Mouse (Mus musculus): ENCODE measurements at regions not wholly inside any gene's neighbourhood (a gene's known extent, or its start where the extent isn't known, plus 50 kb on each side); places are given as distances from the start of the nearest gene placed in this dataset.

DNA sequence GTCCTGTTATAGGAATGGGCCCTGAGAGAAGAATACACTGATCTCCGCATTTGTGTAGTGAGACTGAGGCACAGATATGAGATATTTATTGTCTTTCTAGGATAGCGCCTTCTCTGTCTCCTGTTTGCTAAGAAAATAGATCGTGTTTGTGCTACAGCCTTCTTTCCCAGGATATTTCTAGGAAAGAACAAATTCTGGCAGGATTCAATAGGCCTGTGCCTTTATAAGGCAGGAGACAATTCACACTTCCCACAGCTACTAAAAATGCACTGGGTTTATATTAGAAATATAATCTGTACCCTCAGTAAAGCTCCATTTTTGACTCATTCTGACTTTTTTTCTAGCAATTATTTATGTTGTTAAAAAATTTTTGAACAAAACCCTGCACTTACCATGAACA is 854.7 kb downstream of the Epha4 start:
- DNase-seq (ENCODE audit: low spot score) = no peak

DNA sequence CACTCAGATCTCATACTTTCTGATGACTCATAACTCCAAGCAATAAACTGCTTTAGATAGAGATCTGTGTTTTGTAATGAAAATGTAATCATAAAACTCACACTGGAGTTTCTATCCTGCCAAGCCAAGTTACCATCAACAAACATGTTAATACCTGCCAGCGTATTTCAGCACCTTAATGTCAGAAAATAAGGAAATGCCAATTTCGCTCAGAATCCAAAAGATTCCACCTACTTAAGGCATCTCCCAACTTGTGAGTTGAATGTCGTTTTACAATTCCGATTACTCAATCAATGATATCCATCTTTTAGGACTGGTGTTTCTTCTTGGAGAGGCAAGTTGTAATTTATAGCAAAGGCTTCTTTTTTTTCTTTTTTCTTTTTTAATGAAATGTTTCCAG is 850.5 kb downstream of the Epha4 start:
- DNase-seq (ENCODE audit: low spot score) = no peak

DNA sequence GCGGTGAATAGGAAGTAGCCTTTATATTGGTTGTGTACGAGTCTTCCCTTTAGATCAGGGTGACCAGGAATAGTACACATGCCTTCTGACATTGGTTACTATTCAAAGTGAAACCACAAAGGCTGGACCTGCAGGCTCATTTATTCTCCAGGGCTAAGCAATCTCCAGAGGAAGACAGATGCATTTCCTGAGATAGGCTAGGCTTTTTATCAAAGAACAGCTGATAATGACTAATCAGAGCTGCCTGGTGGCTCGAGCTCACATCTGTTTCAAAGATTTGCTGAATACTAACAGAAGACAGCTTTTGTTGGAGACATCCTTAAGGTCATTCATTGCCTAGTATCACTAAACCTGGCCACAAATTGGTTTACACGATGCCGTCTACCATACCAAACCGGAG is 838.1 kb downstream of the Epha4 start:
- DNase-seq (ENCODE audit: low spot score) = no peak

DNA sequence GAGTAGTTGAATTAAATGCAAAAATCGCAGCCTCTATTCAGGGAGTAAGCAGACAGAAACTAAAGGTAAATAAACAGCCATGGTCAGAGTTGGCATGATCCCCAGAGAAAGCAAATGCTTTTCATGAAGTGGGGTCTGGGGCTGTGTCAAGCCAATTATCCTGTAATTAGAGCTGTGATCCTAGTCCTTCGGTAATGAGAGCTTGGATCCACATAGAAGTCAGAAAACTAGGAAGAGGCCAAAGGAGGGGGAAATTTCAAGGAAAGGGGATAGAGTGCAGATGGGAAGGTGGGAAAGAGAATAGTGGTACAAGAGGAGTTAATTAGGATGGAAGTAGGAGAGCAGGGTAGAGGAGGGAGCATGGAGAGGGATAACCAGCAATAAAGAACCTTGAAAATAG is 809.3 kb downstream of the Epha4 start:
- DNase-seq (ENCODE audit: low spot score) = no peak

DNA sequence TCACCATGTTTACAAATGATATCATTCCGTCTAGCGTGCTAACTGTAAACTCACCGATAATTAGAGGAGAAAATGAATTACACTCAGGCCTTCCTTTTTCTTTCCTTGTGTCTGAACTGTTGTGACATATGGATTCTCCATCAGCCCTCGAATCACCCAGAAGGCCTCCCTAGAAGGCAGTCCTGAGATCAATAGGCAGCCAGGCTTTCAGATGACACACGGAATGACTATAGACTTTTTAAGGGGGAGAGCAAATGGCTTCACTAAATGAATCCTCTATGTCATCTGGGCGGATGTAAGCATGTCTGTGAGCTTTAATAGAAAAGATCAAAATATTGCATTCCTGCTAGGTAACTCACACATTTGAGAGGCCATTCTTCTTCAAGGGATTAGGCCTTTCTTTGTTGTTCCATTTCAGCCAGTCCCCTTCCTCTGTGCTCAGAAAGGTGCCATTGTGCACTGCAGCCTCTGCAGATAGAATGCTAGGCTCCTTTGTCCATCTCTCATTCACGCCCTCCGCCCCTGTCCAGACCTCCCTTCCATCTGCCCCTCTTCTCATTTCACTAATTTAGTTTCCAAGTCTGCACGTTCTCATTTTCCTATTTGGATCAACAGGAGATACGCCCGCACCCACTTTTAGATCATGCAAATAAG is 797.1 kb downstream of the Epha4 start:
- DNase-seq (ENCODE audit: low spot score) = no peak

DNA sequence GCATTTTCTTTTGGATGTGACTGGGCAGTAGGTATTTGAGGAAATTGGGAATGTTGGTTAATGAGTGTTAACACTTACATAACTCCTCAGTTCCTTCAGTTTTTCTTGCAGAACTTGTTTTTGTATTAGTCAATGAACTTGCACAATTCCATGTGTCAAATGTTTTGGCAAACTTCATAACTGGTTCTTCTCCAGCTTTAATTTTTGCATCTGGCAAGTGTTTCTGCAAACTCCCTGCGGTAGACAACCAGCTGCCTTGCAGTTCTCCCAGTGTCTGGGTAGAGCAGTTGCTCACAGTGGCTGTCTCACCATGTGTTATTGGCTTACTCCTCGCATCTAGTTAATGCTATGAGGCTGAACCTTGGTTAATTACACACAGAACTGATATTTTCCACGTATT is 790.4 kb downstream of the Epha4 start:
- DNase-seq (ENCODE audit: low spot score) = no peak

DNA sequence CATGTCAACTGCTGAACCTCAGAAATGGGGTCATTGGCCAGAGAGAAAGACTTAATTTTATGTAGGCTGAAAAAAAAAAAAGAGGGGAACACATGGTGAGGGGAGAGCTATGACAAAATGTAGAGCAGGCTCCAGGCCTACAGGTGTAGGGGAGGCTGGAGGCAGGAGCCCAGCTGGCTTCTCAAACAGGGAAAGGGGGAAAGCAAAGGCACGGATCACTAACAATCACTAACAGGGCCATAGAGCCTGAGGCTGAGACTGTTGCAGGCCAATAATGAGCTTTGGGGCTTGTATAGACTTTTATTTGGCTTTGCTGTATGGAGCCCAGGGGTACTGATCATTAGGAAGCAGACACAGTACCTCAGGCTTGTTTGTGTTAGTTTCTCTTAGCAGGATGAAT is 777.9 kb downstream of the Epha4 start:
- DNase-seq (ENCODE audit: low spot score) = no peak

DNA sequence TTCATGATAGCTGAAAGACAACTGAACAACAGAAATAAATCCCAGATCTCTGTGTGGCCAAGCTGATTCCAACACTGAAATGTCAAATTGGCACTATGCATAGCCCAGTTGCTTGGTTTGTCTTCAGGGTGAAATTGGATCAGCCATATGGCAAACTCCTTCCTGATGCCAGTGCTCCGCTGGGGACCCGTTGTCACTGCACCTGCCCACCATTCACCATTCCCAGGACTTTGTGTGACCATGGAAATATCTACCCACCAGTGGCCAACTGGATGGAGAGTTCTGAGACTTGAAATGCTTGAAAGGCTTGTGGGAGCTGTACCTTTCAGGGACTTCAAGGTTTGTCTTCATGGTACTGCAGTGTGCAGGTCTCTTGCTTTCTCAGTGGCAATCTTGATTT is 777.2 kb downstream of the Epha4 start:
- no peak for DNase-seq (ENCODE audit: low spot score)

DNA sequence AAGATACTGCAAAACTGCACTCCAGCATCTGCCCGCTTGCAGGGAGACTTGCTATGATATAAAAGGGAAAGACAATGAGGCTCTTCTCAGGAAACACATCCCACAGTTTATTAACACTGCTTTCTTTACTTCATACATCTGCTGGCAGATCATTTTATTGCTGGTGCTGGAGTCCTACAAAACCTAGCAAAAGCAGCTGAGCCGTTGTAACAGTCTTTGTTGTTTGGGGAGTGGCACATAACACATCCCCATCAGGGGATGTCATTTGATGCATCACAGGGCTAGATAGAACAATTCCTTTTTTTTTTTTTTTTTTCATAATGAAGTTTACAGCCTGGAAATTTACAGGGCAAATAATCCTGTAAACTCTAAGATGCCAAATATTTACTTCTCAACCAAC is 742.2 kb downstream of the Epha4 start:
- no peak for DNase-seq (ENCODE audit: low spot score)

DNA sequence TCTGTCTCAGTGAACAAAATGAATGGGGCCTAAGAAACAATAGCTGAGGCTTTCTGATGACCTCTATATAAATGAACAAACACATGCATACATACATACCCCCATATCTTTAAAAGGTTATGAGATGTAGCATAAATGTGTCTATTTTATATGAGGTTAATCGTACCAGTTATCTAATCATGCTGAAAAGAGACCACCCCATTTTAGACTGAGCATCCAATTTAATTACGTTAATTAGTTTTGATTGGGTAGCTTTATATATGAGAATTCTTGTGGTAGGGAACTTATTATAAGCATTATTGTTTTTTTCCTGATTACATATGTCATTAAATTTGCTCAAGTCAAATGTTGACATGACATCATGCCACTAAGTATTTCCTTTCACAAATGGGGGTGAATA is 728.0 kb downstream of the Epha4 start:
- DNase-seq (ENCODE audit: low spot score) = no peak

DNA sequence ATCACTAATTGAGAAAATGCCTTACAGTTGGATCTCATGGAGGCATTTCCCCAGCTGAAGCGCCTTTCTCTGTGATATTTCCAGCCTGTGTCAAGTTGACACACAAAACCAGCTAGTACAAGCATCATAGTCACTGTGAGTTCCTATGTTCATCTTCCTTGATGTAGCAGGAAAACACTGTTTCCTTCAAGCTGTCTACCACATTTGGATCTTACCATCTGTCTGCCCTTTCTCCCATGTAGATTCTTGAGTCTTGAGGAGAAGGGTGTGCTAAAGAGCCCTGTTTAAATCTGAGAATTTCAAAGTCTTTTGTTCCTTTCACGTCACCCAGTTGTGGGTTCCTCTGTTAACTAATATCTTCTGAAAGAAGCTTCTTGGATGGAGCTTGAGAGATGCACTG is 721.5 kb downstream of the Epha4 start:
- no peak for DNase-seq (ENCODE audit: low spot score)

DNA sequence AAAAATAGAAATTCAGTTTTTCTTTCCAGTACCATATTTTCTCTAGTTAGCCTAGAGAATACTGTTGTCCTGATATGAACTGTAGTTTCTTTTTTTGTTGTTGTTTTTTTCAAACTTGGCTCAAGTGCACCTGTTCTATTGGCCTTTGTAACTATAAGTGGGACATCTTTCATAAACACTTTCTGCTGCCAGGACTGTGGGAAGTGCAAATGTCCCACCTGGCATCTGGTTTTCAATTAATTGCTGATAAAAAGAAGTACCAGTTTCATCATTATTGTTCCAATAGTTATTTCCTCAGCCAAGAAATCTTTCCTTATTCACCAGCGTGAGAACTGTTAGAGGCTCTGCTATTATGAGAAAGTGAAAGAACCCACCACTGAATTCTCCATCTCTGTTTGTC is 695.0 kb downstream of the Epha4 start:
- no peak for DNase-seq (ENCODE audit: low spot score)

DNA sequence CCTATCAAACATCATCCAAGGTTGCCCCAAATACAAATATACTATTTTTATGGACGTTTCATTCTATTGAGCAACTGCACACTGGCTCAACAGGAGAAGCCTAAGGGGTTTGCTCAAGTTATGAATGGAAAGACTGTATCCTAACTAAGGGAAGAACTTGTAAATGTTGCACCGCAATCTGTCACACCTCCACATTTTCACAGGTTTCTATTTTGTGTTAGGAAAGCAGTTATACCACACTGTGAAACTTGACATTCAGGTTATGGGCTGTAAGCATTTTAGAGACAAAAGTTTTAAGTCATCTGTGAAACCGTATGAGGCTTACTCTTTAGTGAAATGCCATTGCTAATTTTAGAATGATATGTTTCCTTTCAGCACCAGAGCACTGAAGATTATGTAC is 693.3 kb downstream of the Epha4 start:
- DNase-seq (ENCODE audit: low spot score) = no peak

DNA sequence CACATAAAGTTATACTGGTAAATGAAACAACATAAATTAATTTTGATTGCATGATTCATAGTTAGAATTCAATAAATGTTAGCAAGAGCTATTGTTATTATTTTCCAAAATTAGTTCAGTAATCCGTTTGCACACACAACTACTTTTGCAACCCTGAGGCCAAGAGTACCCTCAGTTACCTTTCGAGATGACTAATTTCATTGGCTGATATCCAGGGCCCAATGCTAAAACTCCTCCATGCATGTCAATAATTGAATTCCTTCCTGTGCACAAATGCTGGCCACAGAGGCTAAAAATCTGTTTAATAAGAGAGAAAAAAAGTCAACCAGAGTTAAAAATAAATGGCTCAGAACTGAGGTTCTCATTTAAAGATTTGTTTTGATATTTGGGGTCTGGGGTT is 685.2 kb downstream of the Epha4 start:
- DNase-seq (ENCODE audit: low spot score) = no peak

DNA sequence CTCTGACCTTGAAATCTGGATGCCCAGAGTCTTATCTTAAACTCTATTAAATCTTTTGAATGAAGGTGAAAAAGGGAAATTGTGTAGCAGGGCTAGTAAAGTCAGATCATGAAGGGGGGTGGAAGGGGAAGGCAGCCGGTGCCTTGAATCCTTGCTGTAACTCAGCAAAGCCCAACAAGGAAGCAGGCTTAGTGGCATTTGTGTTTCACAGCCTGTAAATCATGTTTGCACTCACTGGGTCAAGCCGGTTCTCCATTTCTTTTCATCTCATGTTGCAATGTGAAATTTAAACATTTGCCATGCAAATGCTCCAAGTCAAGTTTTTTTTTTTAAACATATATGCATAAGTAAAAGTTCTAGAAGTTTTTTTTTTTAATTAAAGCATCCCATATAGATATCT is 682.6 kb downstream of the Epha4 start:
- no peak for DNase-seq (ENCODE audit: low spot score)

DNA sequence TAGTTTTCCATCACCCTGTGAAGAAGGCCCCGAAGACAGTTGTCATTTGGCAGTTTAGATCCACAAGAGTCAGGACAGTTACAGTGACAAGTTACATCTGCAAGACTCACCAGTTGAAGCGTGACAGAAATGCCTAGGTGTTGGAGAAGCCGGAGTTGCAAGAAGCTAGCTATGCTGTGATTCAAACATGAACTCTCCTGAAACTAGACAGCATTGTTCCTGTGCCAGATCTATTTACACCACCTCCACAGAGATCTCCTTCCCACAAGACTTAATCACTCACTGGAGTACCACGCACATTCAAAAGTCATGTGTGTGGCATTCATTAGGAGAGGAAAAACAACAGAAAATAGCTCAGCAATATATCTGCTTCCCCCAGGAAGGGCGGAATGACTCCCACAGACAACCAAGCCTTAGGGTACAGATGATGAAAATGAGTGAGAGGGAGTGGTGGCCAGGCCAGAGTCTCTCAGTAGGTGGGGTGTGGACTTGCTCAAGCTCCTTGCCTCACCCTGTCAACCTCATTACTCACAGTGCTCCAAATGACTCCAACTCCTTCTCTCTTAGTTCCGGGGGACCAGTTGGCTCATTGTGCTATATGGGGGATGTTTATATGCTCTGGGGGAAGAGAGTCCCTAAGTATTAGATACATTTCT is 679.7 kb downstream of the Epha4 start:
- DNase-seq (ENCODE audit: low spot score) = no peak

DNA sequence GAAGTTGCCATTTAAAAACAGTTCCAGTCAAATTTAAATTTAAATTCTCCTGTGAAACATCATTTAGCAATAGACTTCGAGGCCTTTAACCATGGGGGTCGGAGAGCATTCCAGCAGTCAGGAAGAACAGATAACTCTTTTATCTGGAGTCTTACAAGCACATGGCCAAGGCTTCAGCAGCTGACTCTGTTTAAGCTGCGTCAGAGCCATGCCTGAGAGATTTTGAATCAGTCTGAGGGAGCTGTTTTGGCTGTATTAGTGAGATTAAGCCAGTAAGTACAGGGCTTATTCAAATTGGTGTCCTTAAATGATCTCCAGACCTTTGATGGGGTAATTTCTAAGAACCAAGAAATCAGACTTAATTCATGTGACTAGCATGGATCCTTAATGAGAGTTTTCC is 665.5 kb downstream of the Epha4 start:
- DNase-seq (ENCODE audit: low spot score) = no peak

DNA sequence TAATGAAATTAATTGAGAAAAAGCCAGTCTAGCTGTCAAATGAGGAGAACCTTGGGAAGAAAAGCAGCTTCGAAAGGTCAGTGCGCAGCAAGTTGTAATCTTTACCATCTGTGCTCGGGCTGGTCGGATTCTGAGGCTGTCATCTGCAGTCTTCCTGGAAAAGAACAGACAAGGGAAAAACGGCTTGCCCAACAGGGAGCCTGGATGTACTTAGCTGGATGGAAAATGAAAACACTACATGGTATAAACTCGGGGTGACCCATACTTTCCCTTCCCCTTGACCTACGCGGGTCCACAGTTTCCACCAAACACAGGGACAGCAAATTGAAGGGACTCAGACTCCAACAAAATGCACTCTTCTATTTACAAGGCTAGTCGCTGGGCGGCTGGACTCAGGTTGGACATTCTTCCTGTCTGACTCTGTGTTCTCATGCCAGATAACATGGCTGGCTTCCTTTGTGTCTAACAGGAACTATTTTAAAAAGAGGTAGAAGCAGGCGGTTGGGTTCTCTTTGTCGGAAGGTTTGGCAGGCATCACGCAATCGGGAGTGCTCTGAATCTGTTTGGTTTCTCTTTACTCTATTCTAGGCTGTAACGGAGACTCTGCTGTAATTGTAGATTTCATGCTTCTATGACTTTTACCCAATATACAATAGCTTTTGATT is 648.5 kb downstream of the Epha4 start:
- DNase-seq (ENCODE audit: low spot score) = no peak

DNA sequence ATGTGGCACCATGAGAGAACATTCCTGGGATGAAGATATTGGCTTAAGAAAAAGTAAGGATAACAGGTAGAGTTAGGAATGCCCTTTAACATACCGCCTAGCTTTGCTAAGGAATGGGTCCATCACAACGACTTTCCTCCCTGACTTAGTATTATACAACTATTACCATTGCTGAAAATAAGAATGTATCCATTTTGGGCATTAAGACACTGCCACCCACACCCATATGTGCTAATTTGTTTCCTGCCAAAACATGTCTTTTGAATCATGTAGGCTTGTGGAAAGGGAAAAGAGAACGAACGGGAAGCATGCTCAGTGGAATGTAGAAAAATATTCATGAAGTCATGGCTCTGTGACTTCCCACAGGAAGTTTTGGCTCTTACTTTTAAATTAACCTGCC is 641.7 kb downstream of the Epha4 start:
- no peak for DNase-seq (ENCODE audit: low spot score)

DNA sequence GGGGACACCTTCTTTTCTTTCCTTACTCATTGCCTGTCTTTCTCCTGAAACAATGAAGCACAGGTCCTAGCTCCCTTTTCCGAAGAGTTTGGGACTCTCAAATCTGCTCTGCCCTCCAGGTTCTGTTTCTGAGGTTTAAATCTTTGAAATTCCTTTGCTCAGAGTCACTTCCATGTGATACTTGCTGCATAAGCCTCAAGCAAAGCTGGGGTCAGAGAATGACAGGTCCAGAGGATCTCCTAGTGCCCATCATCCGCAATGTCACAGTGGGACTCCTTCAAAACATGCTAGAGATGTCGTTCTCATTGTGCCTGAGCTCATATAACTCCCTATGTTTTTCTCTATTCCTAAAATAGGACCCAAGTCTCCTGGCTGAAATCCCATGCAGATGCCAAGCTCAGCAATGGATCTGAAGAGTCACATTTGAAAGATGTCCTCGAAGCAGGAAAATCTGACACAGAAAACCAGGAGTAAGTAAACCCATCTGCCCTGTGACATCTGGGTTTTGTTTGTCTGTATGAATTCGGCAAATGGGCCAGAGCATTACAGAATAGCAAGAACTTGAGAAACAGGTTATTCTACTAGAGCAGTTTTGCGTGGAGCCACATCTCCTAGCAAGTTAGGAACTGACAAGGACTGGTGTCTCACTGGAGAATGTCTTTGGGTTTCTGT is 634.6 kb downstream of the Epha4 start:
- no peak for DNase-seq (ENCODE audit: low spot score)

DNA sequence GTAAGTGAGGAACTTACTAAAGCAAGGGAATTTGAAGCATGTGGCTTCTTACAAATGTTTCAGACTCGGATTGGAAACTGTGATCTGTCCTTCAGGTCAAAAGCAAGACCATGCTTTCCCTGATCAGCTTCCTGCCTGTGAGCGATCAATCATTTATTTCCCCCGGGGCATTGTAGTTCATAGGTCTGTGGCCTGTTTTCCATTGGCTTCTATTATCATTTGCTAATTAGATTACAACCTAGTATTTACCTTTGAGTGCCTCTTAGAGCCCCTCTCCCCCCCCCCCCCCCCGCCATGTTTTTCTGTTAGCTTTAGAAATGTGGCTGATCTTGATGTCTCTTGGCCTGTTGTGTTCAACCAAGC is 634.1 kb downstream of the Epha4 start:
- DNase-seq (ENCODE audit: low spot score) = no peak

DNA sequence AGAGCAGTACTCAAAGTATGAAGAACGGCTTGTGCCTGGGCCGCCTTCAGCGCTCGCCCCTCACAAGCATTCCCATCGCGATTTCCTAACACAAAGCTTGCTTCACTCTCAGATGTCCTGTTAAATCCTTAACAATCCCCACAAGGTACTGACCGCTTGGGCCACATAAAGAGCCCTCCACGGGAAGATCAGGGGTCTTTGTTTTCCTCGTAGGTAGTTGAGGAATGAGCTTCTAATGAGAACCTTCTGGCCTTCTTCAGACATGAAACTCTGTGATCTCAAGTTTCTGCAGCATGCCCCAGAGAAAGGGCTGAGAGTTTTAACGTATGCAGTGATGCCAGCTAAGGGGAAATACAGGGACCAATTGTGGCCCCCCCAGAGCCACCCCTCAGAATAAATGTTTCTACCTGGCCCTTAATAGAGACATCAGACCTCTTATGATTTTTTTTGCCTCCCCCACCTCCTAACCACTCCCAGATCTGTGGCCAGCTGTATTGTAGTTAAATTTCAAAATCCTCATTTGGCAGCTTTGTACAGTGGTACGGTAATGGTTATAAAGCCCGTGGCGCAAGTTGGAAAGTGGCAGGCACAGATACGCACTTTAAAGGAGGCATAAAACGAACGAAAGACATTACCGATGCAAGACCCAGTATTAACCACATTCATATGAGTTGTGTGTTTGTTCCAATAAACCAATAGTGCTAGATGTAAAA is 618.6 kb downstream of the Epha4 start:
- no peak for DNase-seq (ENCODE audit: low spot score)

DNA sequence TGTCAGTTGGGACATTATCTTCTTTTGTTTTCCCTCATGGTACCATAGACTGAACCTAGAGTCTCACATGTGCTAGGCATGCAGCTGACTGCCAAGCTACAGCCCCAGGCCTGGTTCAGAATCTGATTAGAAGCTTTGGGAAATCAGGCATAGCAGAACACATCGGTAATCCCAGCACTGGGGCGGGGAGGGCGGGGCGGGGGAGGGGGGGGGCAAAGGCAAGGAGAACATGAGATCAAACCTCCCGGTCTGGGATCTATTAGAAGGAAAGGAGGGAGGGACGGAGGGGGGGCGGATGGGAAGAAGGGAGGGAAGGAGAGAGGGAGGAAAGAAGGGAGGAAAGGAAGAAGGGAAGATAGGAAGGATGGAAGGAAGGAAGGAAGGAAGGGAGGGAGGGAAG is 617.5 kb downstream of the Epha4 start:
- no peak for DNase-seq (ENCODE audit: low spot score)

All from testis, postnatal 14 days (tissue).